Mouse (Mus musculus): ENCODE measurements at regions not wholly inside any gene's neighbourhood (a gene's known extent, or its start where the extent isn't known, plus 50 kb on each side); places are given as distances from the start of the nearest gene placed in this dataset.

GRCm38 (mm10) chr2:78048030-78048705, 102.0 kb upstream of the Cwc22 start:
- Histone ChIP-seq H3K4me1 (ENCODE audit: insufficient read depth, low read depth, low read length) (peaks cover 6% of the 10 kb centered on the region; the same call in 1 of the 2 replicates), H3K27me3 (ENCODE audit: insufficient read depth, low read length) (no peaks in the 10 kb centered on the region; the same call in 1 of the 2 replicates), H3K9me3 (replicated peaks) (no peaks in the 10 kb centered on the region), H3K4me3 (ENCODE audit: low read depth, low read length) (no peak overlapping the region), H3K36me3 (replicated peaks) (no peaks in the 10 kb centered on the region)
- TF ChIP-seq GATA2 (IDR thresholded peaks at IDR 0.05; ENCODE audit: borderline replicate concordance, low read depth, low read length): no peak
- no peak for TF ChIP-seq TAL1 (conservative IDR thresholded peaks at IDR 0.05; ENCODE audit: low read depth, low read length)
- no peak for TF ChIP-seq POLR2AphosphoS5 (IDR thresholded peaks at IDR 0.05; ENCODE audit: insufficient replicate concordance, low read depth, low read length)
- no peak for TF ChIP-seq CTCF (IDR thresholded peaks at IDR 0.05; ENCODE audit: low read depth, low read length)
- TF ChIP-seq GATA1 (IDR thresholded peaks at IDR 0.05; ENCODE audit: borderline replicate concordance, low read length): no peak
- no peak for DNase-seq (ENCODE audit: low spot score)
- no peak for ATAC-seq (ENCODE audit: extremely low read depth, insufficient number of reproducible peaks, low FRiP score, poor library complexity, severe bottlenecking)

- no peaks in the 10 kb centered on the region for H3K9me3 ChIP-seq (replicated peaks)
- H3K27me3 ChIP-seq (ENCODE audit: insufficient read depth, low read length): no peaks in the 10 kb centered on the region
- H3K4me3 ChIP-seq (ENCODE audit: low read depth, low read length): no peak overlapping the region
- no peak for ATAC-seq (ENCODE audit: extremely low read depth, insufficient number of reproducible peaks, low FRiP score, poor library complexity, severe bottlenecking)
- DNase-seq (ENCODE audit: low spot score): no peak
- H3K4me1 ChIP-seq (ENCODE audit: insufficient read depth, low read depth, low read length): no peaks in the 10 kb centered on the region
- no peaks in the 10 kb centered on the region for H3K36me3 ChIP-seq (replicated peaks)
- no peak for TF ChIP-seq TAL1 (conservative IDR thresholded peaks at IDR 0.05; ENCODE audit: low read depth, low read length)
- no peak for TF ChIP-seq GATA1 (IDR thresholded peaks at IDR 0.05; ENCODE audit: borderline replicate concordance, low read length)
- no peak for TF ChIP-seq GATA2 (IDR thresholded peaks at IDR 0.05; ENCODE audit: borderline replicate concordance, low read depth, low read length)
- TF ChIP-seq CTCF (IDR thresholded peaks at IDR 0.05; ENCODE audit: low read depth, low read length): no peak
- no peak for TF ChIP-seq POLR2AphosphoS5 (IDR thresholded peaks at IDR 0.05; ENCODE audit: insufficient replicate concordance, low read depth, low read length)
Observed at GRCm38 (mm10) chr2:78027319-78027718, 81.1 kb upstream of the Cwc22 start.

GRCm38 (mm10) chr2:78026808-78027207, 80.6 kb upstream of the Cwc22 start:
- TF ChIP-seq POLR2AphosphoS5 (IDR thresholded peaks at IDR 0.05; ENCODE audit: insufficient replicate concordance, low read depth, low read length) (no peak), CTCF (IDR thresholded peaks at IDR 0.05; ENCODE audit: low read depth, low read length) (no peak), GATA2 (IDR thresholded peaks at IDR 0.05; ENCODE audit: borderline replicate concordance, low read depth, low read length) (no peak), GATA1 (IDR thresholded peaks at IDR 0.05; ENCODE audit: borderline replicate concordance, low read length) (no peak), TAL1 (conservative IDR thresholded peaks at IDR 0.05; ENCODE audit: low read depth, low read length) (no peak)
- no peaks in the 10 kb centered on the region for H3K9me3 ChIP-seq (replicated peaks)
- ATAC-seq (ENCODE audit: extremely low read depth, insufficient number of reproducible peaks, low FRiP score, poor library complexity, severe bottlenecking): no peak
- no peak for DNase-seq (ENCODE audit: low spot score)
- no peaks in the 10 kb centered on the region for H3K4me1 ChIP-seq (ENCODE audit: insufficient read depth, low read depth, low read length)
- H3K4me3 ChIP-seq (ENCODE audit: low read depth, low read length): no peak overlapping the region
- H3K36me3 ChIP-seq (replicated peaks): no peaks in the 10 kb centered on the region
- no peaks in the 10 kb centered on the region for H3K27me3 ChIP-seq (ENCODE audit: insufficient read depth, low read length)

GRCm38 (mm10) chr2:78025651-78026435, 79.7 kb upstream of the Cwc22 start:
- TF ChIP-seq GATA2 (IDR thresholded peaks at IDR 0.05; ENCODE audit: borderline replicate concordance, low read depth, low read length) (no peak), TAL1 (conservative IDR thresholded peaks at IDR 0.05; ENCODE audit: low read depth, low read length) (no peak), CTCF (IDR thresholded peaks at IDR 0.05; ENCODE audit: low read depth, low read length) (no peak), POLR2AphosphoS5 (IDR thresholded peaks at IDR 0.05; ENCODE audit: insufficient replicate concordance, low read depth, low read length) (no peak), GATA1 (IDR thresholded peaks at IDR 0.05; ENCODE audit: borderline replicate concordance, low read length) (no peak)
- no peak overlapping the region for H3K4me3 ChIP-seq (ENCODE audit: low read depth, low read length)
- ATAC-seq (ENCODE audit: extremely low read depth, insufficient number of reproducible peaks, low FRiP score, poor library complexity, severe bottlenecking): no peak
- no peaks in the 10 kb centered on the region for H3K9me3 ChIP-seq (replicated peaks)
- no peaks in the 10 kb centered on the region for H3K27me3 ChIP-seq (ENCODE audit: insufficient read depth, low read length)
- no peaks in the 10 kb centered on the region for H3K36me3 ChIP-seq (replicated peaks)
- no peak for DNase-seq (ENCODE audit: low spot score)
- no peaks in the 10 kb centered on the region for H3K4me1 ChIP-seq (ENCODE audit: insufficient read depth, low read depth, low read length)

DNA sequence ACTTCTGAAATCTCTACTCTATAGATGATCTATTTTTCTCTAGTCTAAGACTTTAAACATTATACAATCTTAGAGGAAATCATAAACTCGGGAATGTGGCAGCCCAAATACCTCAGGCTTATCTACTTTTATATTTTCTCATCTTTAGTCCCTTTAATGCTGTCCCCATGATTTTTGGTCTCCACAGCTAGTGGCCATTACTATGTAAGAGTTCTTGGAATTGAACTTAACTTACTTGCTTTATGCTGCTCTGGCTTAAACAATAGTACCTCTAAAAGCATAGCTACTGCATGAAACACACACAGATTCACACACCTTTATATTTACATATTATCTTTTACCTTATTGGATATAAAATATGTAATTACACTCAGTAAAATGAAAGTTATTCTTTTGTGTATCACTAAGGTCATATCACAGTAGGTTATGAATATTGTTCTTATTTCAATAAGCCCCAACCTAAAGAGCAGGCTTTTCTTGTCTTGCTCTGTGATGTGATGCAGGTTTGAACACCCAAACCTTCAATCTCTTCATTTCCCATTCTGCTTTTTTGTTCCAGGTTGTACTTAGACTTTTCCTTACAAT, 78.9 kb upstream of the Cwc22 start:
- TF ChIP-seq POLR2AphosphoS5 (IDR thresholded peaks at IDR 0.05; ENCODE audit: insufficient replicate concordance, low read depth, low read length): no peak
- no peak for TF ChIP-seq CTCF (IDR thresholded peaks at IDR 0.05; ENCODE audit: low read depth, low read length)
- TF ChIP-seq GATA1 (IDR thresholded peaks at IDR 0.05; ENCODE audit: borderline replicate concordance, low read length): no peak
- no peak for TF ChIP-seq TAL1 (conservative IDR thresholded peaks at IDR 0.05; ENCODE audit: low read depth, low read length)
- no peak for TF ChIP-seq GATA2 (IDR thresholded peaks at IDR 0.05; ENCODE audit: borderline replicate concordance, low read depth, low read length)
- H3K36me3 ChIP-seq (replicated peaks): no peaks in the 10 kb centered on the region
- no peaks in the 10 kb centered on the region for H3K9me3 ChIP-seq (replicated peaks)
- H3K4me1 ChIP-seq (ENCODE audit: insufficient read depth, low read depth, low read length): no peaks in the 10 kb centered on the region
- no peak overlapping the region for H3K4me3 ChIP-seq (ENCODE audit: low read depth, low read length)
- H3K27me3 ChIP-seq (ENCODE audit: insufficient read depth, low read length): no peaks in the 10 kb centered on the region
- ATAC-seq (ENCODE audit: extremely low read depth, insufficient number of reproducible peaks, low FRiP score, poor library complexity, severe bottlenecking) (no peak), DNase-seq (ENCODE audit: low spot score) (no peak)

Measured in G1E (cell line).